Mouse (Mus musculus): ENCODE measurements around the gene En1.

The En1 gene

GRCm38 (mm10) chr1:120602031-120602730 lies at the start of gene En1:
TSS of gene En1 (plus strand) at chr1:120602418.
- DNase-seq (ENCODE audit: low read depth, low spot score) = no peak

GRCm38 (mm10) chr1:120556926-120557846 lies 45.0 kb upstream of the En1 start:
- DNase-seq (ENCODE audit: low read depth, low spot score) = no peak

- no peak for DNase-seq (ENCODE audit: low read depth, low spot score)
These were observed 43.6 kb upstream of the En1 start for GRCm38 (mm10) chr1:120558341-120559285.

GRCm38 (mm10) chr1:120559911-120560310 lies 42.3 kb upstream of the En1 start:
- no peak for DNase-seq (ENCODE audit: low read depth, low spot score)

- DNase-seq (ENCODE audit: low read depth, low spot score) = no peak
These were observed 20.9 kb upstream of the En1 start for GRCm38 (mm10) chr1:120581306-120581705.

GRCm38 (mm10) chr1:120585481-120585880 lies 16.7 kb upstream of the En1 start:
- DNase-seq (ENCODE audit: low read depth, low spot score) = no peak

GRCm38 (mm10) chr1:120586500-120587110 lies 15.6 kb upstream of the En1 start:
- DNase-seq (ENCODE audit: low read depth, low spot score) = peak; percentile 72

- no peak for DNase-seq (ENCODE audit: low read depth, low spot score)
These were observed 14.8 kb upstream of the En1 start for GRCm38 (mm10) chr1:120587431-120587830.

- DNase-seq (ENCODE audit: low read depth, low spot score) = no peak
These were observed 14.3 kb upstream of the En1 start for GRCm38 (mm10) chr1:120587960-120588359.

GRCm38 (mm10) chr1:120588362-120589027 lies 13.7 kb upstream of the En1 start:
- no peak for DNase-seq (ENCODE audit: low read depth, low spot score)

GRCm38 (mm10) chr1:120593236-120593919 lies 8.8 kb upstream of the En1 start:
- no peak for DNase-seq (ENCODE audit: low read depth, low spot score)

- no peak for DNase-seq (ENCODE audit: low read depth, low spot score)
These were observed 7.6 kb upstream of the En1 start for GRCm38 (mm10) chr1:120594603-120595002.

GRCm38 (mm10) chr1:120595471-120596240 lies 6.6 kb upstream of the En1 start:
- DNase-seq (ENCODE audit: low read depth, low spot score) = no peak

- no peak for DNase-seq (ENCODE audit: low read depth, low spot score)
These were observed 5.9 kb upstream of the En1 start for GRCm38 (mm10) chr1:120596319-120596718.

- DNase-seq (ENCODE audit: low read depth, low spot score) = no peak
These were observed 5.4 kb upstream of the En1 start for GRCm38 (mm10) chr1:120596784-120597183.

GRCm38 (mm10) chr1:120597271-120597670 lies 4.9 kb upstream of the En1 start:
- no peak for DNase-seq (ENCODE audit: low read depth, low spot score)

GRCm38 (mm10) chr1:120598196-120598940 lies 3.9 kb upstream of the En1 start:
- no peak for DNase-seq (ENCODE audit: low read depth, low spot score)

GRCm38 (mm10) chr1:120599321-120600148 lies 2.7 kb upstream of the En1 start:
- no peak for DNase-seq (ENCODE audit: low read depth, low spot score)

Measured in embryo, embryonic 11.5 days (tissue).